Mouse (Mus musculus): Measurements from ENCODE around the gene Trim3. TPM values are rescaled to one million over a fixed set of nuclear protein-coding genes. Genes with fewer than 3 reads are reported as not detected.

Trim3 gene
- polyA plus RNA-seq, 1 experiment from 2014 or later: 61.8 TPM

GRCm38 (mm10) chr7:105581959-105582358 lies 51.4 kb downstream of the Trim3 start:
- no peaks in the 10 kb centered on the region for H3K9me3 ChIP-seq (ENCODE audit: control insufficient read depth, low read length)
- 56% methylated on average over 2 of the region's 2 CpGs for WGBS
- H3K27me3 ChIP-seq (ENCODE audit: control insufficient read depth, insufficient read depth, low read depth, low read length): no peaks in the 10 kb centered on the region
- no peaks in the 10 kb centered on the region for H3K36me3 ChIP-seq (ENCODE audit: control insufficient read depth, insufficient read depth, low read length)
- H3K4me1 ChIP-seq (replicated peaks; ENCODE audit: control insufficient read depth, insufficient read depth, low read length): peaks cover 12% of the 10 kb centered on the region
- no peak overlapping the region for H3K9ac ChIP-seq (ENCODE audit: low read length)
- no peak overlapping the region; the same call in 1 of the 2 replicates for H3K4me3 ChIP-seq (ENCODE audit: low read length)
- no peak overlapping the region for H3K27ac ChIP-seq (ENCODE audit: low read length)
- no peak for ATAC-seq (ENCODE audit: low read depth)
- H3K4me2 ChIP-seq (ENCODE audit: low read depth, low read length): peak overlapping the region; percentile 81

- peaks cover 17% of the 10 kb centered on the region for H3K4me1 ChIP-seq (replicated peaks; ENCODE audit: control insufficient read depth, insufficient read depth, low read length)
- peak; percentile 94 for ATAC-seq (ENCODE audit: low read depth)
- 0% methylated on average over 25 of the region's 54 CpGs for WGBS
- H3K27ac ChIP-seq (ENCODE audit: low read length): peak within 1 kb of the TSS; percentile 50
- H3K9ac ChIP-seq (ENCODE audit: low read length): peak within 1 kb of the TSS; percentile 76
- H3K9me3 ChIP-seq (ENCODE audit: control insufficient read depth, low read length): no peaks in the 10 kb centered on the region
- H3K36me3 ChIP-seq (ENCODE audit: control insufficient read depth, insufficient read depth, low read length): no peaks in the 10 kb centered on the region
- no peaks in the 10 kb centered on the region for H3K27me3 ChIP-seq (ENCODE audit: control insufficient read depth, insufficient read depth, low read depth, low read length)
- peak within 1 kb of the TSS; percentile 82 for H3K4me3 ChIP-seq (ENCODE audit: low read length)
- peak within 1 kb of the TSS; percentile 81 for H3K4me2 ChIP-seq (ENCODE audit: low read depth, low read length)
Measured at GRCm38 (mm10) chr7:105581094-105581703, 52.2 kb downstream of the Trim3 start, which contains the start of gene Apbb1. Gene Apbb1 (minus strand): TSS chr7:105581653.

GRCm38 (mm10) chr7:105580627-105581089 lies 52.7 kb downstream of the Trim3 start:
- Histone ChIP-seq H3K27ac (ENCODE audit: low read length) (peak overlapping the region; percentile 38), H3K4me1 (replicated peaks; ENCODE audit: control insufficient read depth, insufficient read depth, low read length) (peaks cover 20% of the 10 kb centered on the region), H3K4me2 (ENCODE audit: low read depth, low read length) (peak overlapping the region; percentile 81), H3K9me3 (ENCODE audit: control insufficient read depth, low read length) (no peaks in the 10 kb centered on the region), H3K27me3 (ENCODE audit: control insufficient read depth, insufficient read depth, low read depth, low read length) (no peaks in the 10 kb centered on the region), H3K4me3 (ENCODE audit: low read length) (peak overlapping the region; percentile 82), H3K36me3 (ENCODE audit: control insufficient read depth, insufficient read depth, low read length) (no peaks in the 10 kb centered on the region), H3K9ac (ENCODE audit: low read length) (peak overlapping the region; percentile 76)
- peak; percentile 56 for ATAC-seq (ENCODE audit: low read depth)
- 0% methylated on average over 16 of the region's 22 CpGs for whole genome bisulfite sequencing

- no peak overlapping the region for H3K4me2 ChIP-seq (ENCODE audit: low read depth, low read length)
- no peak overlapping the region for H3K4me3 ChIP-seq (ENCODE audit: low read length)
- no peaks in the 10 kb centered on the region for H3K9me3 ChIP-seq (ENCODE audit: control insufficient read depth, low read length)
- WGBS: 81% methylated on average over 2 of the region's 2 CpGs
- H3K4me1 ChIP-seq (replicated peaks; ENCODE audit: control insufficient read depth, insufficient read depth, low read length): peaks cover 20% of the 10 kb centered on the region
- H3K36me3 ChIP-seq (ENCODE audit: control insufficient read depth, insufficient read depth, low read length): peaks cover 3% of the 10 kb centered on the region; the same call in 1 of the 2 replicates
- H3K27ac ChIP-seq (ENCODE audit: low read length): no peak overlapping the region
- no peak overlapping the region for H3K9ac ChIP-seq (ENCODE audit: low read length)
- no peak for ATAC-seq (ENCODE audit: low read depth)
- no peaks in the 10 kb centered on the region for H3K27me3 ChIP-seq (ENCODE audit: control insufficient read depth, insufficient read depth, low read depth, low read length)
Measured at GRCm38 (mm10) chr7:105578481-105578880, 54.9 kb downstream of the Trim3 start.

GRCm38 (mm10) chr7:105577377-105577871 lies 55.9 kb downstream of the Trim3 start:
- Histone ChIP-seq H3K4me3 (ENCODE audit: low read length) (no peak overlapping the region), H3K4me2 (ENCODE audit: low read depth, low read length) (no peak overlapping the region), H3K27ac (ENCODE audit: low read length) (no peak overlapping the region), H3K27me3 (ENCODE audit: control insufficient read depth, insufficient read depth, low read depth, low read length) (no peaks in the 10 kb centered on the region), H3K9ac (ENCODE audit: low read length) (no peak overlapping the region), H3K4me1 (replicated peaks; ENCODE audit: control insufficient read depth, insufficient read depth, low read length) (peaks cover 20% of the 10 kb centered on the region), H3K36me3 (ENCODE audit: control insufficient read depth, insufficient read depth, low read length) (peaks cover 3% of the 10 kb centered on the region; the same call in 1 of the 2 replicates), H3K9me3 (ENCODE audit: control insufficient read depth, low read length) (no peaks in the 10 kb centered on the region)
- ATAC-seq (ENCODE audit: low read depth): no peak
- WGBS: 88% methylated on average over 6 of the region's 6 CpGs

GRCm38 (mm10) chr7:105576166-105576748 lies 57.1 kb downstream of the Trim3 start:
- no peak for ATAC-seq (ENCODE audit: low read depth)
- Histone ChIP-seq H3K9ac (ENCODE audit: low read length) (no peak overlapping the region), H3K27ac (ENCODE audit: low read length) (peak overlapping the region; percentile 33), H3K4me2 (ENCODE audit: low read depth, low read length) (no peak overlapping the region), H3K4me3 (ENCODE audit: low read length) (no peak overlapping the region), H3K9me3 (ENCODE audit: control insufficient read depth, low read length) (no peaks in the 10 kb centered on the region), H3K4me1 (replicated peaks; ENCODE audit: control insufficient read depth, insufficient read depth, low read length) (peaks cover 14% of the 10 kb centered on the region), H3K27me3 (ENCODE audit: control insufficient read depth, insufficient read depth, low read depth, low read length) (no peaks in the 10 kb centered on the region), H3K36me3 (ENCODE audit: control insufficient read depth, insufficient read depth, low read length) (peaks cover 3% of the 10 kb centered on the region; the same call in 1 of the 2 replicates)
- 42% methylated on average over 3 of the region's 3 CpGs for WGBS

GRCm38 (mm10) chr7:105574537-105574936 lies 58.8 kb downstream of the Trim3 start:
- no peak for ATAC-seq (ENCODE audit: low read depth)
- 84% methylated on average over 4 of the region's 4 CpGs for WGBS
- H3K27ac ChIP-seq (ENCODE audit: low read length): no peak overlapping the region

GRCm38 (mm10) chr7:105572949-105573348 lies 60.4 kb downstream of the Trim3 start:
- no peak overlapping the region for H3K4me3 ChIP-seq (ENCODE audit: low read length)
- no peaks in the 10 kb centered on the region for H3K9me3 ChIP-seq (ENCODE audit: control insufficient read depth, low read length)
- WGBS: 92% methylated on average over 8 of the region's 8 CpGs
- no peak overlapping the region for H3K9ac ChIP-seq (ENCODE audit: low read length)
- H3K27ac ChIP-seq (ENCODE audit: low read length): no peak overlapping the region
- H3K4me1 ChIP-seq (replicated peaks; ENCODE audit: control insufficient read depth, insufficient read depth, low read length): peaks cover 8% of the 10 kb centered on the region
- H3K4me2 ChIP-seq (ENCODE audit: low read depth, low read length): no peak overlapping the region
- no peaks in the 10 kb centered on the region for H3K27me3 ChIP-seq (ENCODE audit: control insufficient read depth, insufficient read depth, low read depth, low read length)
- ATAC-seq (ENCODE audit: low read depth): no peak
- H3K36me3 ChIP-seq (ENCODE audit: control insufficient read depth, insufficient read depth, low read length): peaks cover 3% of the 10 kb centered on the region; the same call in 1 of the 2 replicates

More at GRCm38 (mm10) chr7:105574537-105574936, 58.8 kb downstream of the Trim3 start:
- Histone ChIP-seq H3K9me3 (ENCODE audit: control insufficient read depth, low read length) (no peaks in the 10 kb centered on the region), H3K9ac (ENCODE audit: low read length) (no peak overlapping the region), H3K4me3 (ENCODE audit: low read length) (no peak overlapping the region), H3K4me1 (replicated peaks; ENCODE audit: control insufficient read depth, insufficient read depth, low read length) (peaks cover 8% of the 10 kb centered on the region), H3K4me2 (ENCODE audit: low read depth, low read length) (no peak overlapping the region), H3K27me3 (ENCODE audit: control insufficient read depth, insufficient read depth, low read depth, low read length) (no peaks in the 10 kb centered on the region), H3K36me3 (ENCODE audit: control insufficient read depth, insufficient read depth, low read length) (peaks cover 3% of the 10 kb centered on the region; the same call in 1 of the 2 replicates)

- no peaks in the 10 kb centered on the region for H3K4me1 ChIP-seq (replicated peaks; ENCODE audit: control insufficient read depth, insufficient read depth, low read length)
- no peak for ATAC-seq (ENCODE audit: low read depth)
- H3K4me3 ChIP-seq (ENCODE audit: low read length): no peak overlapping the region
- H3K4me2 ChIP-seq (ENCODE audit: low read depth, low read length): no peak overlapping the region
- no peak overlapping the region for H3K9ac ChIP-seq (ENCODE audit: low read length)
- no peaks in the 10 kb centered on the region for H3K9me3 ChIP-seq (ENCODE audit: control insufficient read depth, low read length)
- 78% methylated on average over 4 of the region's 4 CpGs for WGBS
- H3K27ac ChIP-seq (ENCODE audit: low read length): no peak overlapping the region
- H3K36me3 ChIP-seq (ENCODE audit: control insufficient read depth, insufficient read depth, low read length): peaks cover 6% of the 10 kb centered on the region; the same call in 1 of the 2 replicates
- no peaks in the 10 kb centered on the region for H3K27me3 ChIP-seq (ENCODE audit: control insufficient read depth, insufficient read depth, low read depth, low read length)
Measured at GRCm38 (mm10) chr7:105570756-105571155, 62.6 kb downstream of the Trim3 start.

Measured in lung, embryonic 16.5 days (tissue).